Mouse (Mus musculus): ENCODE measurements around the gene Dkc1.
A peak's percentile ranks its signal among the peaks of the same experiment; 100 is the strongest.

Gene Dkc1

GRCm38 (mm10) chrX:75095369-75096162, at the start of gene Dkc1:
TSS of gene Dkc1 (plus strand) at chrX:75095854.
- DNase-seq: peak; percentile 90 to 91

- no peak for DNase-seq
Measured at GRCm38 (mm10) chrX:75045931-75046330, 49.7 kb upstream of the Dkc1 start.

- DNase-seq: no peak
Measured at GRCm38 (mm10) chrX:75046921-75047635, 48.6 kb upstream of the Dkc1 start.

- DNase-seq: no peak
Measured at GRCm38 (mm10) chrX:75056120-75056775, 39.4 kb upstream of the Dkc1 start.

GRCm38 (mm10) chrX:75082351-75082750, 13.3 kb upstream of the Dkc1 start:
- peak in 1 of 2 experiments; percentile 7 for DNase-seq

GRCm38 (mm10) chrX:75083982-75084773, 11.5 kb upstream of the Dkc1 start:
- peak; percentile 27 to 44 for DNase-seq

GRCm38 (mm10) chrX:75084774-75085508, 10.7 kb upstream of the Dkc1 start, which contains the start of gene Gab3:
TSS of gene Gab3 (minus strand) at chrX:75085458.
- DNase-seq: peak; percentile 12 to 62

GRCm38 (mm10) chrX:75085654-75086053, 10.0 kb upstream of the Dkc1 start:
- DNase-seq: no peak

- DNase-seq: peak in 1 of 2 experiments; percentile 7
Measured at GRCm38 (mm10) chrX:75096163-75096770, 613 bp downstream of the Dkc1 start.

GRCm38 (mm10) chrX:75098799-75099198, 3.1 kb downstream of the Dkc1 start:
- no peak for DNase-seq

GRCm38 (mm10) chrX:75102293-75102692, 6.6 kb downstream of the Dkc1 start:
- DNase-seq: no peak

GRCm38 (mm10) chrX:75115550-75115949, 19.9 kb downstream of the Dkc1 start:
- DNase-seq: no peak

GRCm38 (mm10) chrX:75125606-75126005, 30.0 kb downstream of the Dkc1 start:
- no peak for DNase-seq

GRCm38 (mm10) chrX:75126893-75127292, 31.2 kb downstream of the Dkc1 start:
- DNase-seq: no peak

GRCm38 (mm10) chrX:75128333-75128980, 32.8 kb downstream of the Dkc1 start:
- DNase-seq: peak; percentile 22 to 49

GRCm38 (mm10) chrX:75129474-75129873, 33.8 kb downstream of the Dkc1 start:
- DNase-seq: no peak

GRCm38 (mm10) chrX:75130467-75131160, 35.0 kb downstream of the Dkc1 start, which contains the start of gene Mpp1:
TSS of gene Mpp1 (minus strand) at chrX:75131016.
- DNase-seq: peak; percentile 73 to 83

GRCm38 (mm10) chrX:75136938-75137337, 41.3 kb downstream of the Dkc1 start:
- no peak for DNase-seq

- DNase-seq: no peak
Measured at GRCm38 (mm10) chrX:75137729-75138128, 42.1 kb downstream of the Dkc1 start.

- no peak for DNase-seq
Measured at GRCm38 (mm10) chrX:75138182-75138581, 42.5 kb downstream of the Dkc1 start.
